Mouse (Mus musculus): ENCODE measurements around the gene Stx11. TPM values are rescaled to one million over a fixed set of nuclear protein-coding genes. Genes with fewer than 3 reads are reported as not detected.

Gene Stx11
- 1.3 and 2.4 TPM in 2 replicates for total RNA-seq (2014; rRNA removed)
- 0.91 and 1.4 TPM in 2 replicates for polyA plus RNA-seq (2015; fragmentation: Nextera tagmentation; extraction: Ambion mirVana)

- Histone ChIP-seq H3K27ac (no peak within 1 kb of the TSS), H3K4me3 (ENCODE audit: low read length) (peak within 1 kb of the TSS; percentile 85), H3K4me2 (ENCODE audit: low read depth, low read length) (peak within 1 kb of the TSS; percentile 98), H3K9me3 (ENCODE audit: low read length) (no peaks in the 10 kb centered on the region), H3K27me3 (ENCODE audit: insufficient read depth, low read length) (no peaks in the 10 kb centered on the region), H3K36me3 (ENCODE audit: insufficient read depth, low read length) (no peaks in the 10 kb centered on the region), H3K4me1 (ENCODE audit: insufficient read depth, low read length) (0 out of 2 replicates have a peak, but pooled peaks cover 3% of the 10 kb centered on the region), H3K9ac (replicated peaks; ENCODE audit: low read length) (peak within 1 kb of the TSS; percentile 56)
- DNase-seq (ENCODE audit: low spot score) (peak; percentile 39), ATAC-seq (peak; percentile 84)
- TF ChIP-seq CTCF (IDR thresholded peaks at IDR 0.05; ENCODE audit: low read depth), result no peak
- 3% methylated on average over 54 of the region's 56 CpGs for WGBS
Observed at GRCm38 (mm10) chr10:12964151-12965075, at the start of gene Stx11. Gene Stx11 (minus strand): TSS chr10:12964298.

- DNase-seq (ENCODE audit: low spot score), result no peak
- ATAC-seq, result peak; percentile 19; the same call in 1 of the 2 replicates
- no peaks in the 10 kb centered on the region for H3K9me3 ChIP-seq (ENCODE audit: low read length)
- H3K36me3 ChIP-seq (ENCODE audit: insufficient read depth, low read length), result no peaks in the 10 kb centered on the region
- H3K27ac ChIP-seq, result peak overlapping the region; percentile 74; the same call in 1 of the 2 replicates
- H3K4me3 ChIP-seq (ENCODE audit: low read length), result peak overlapping the region; percentile 90
- TF ChIP-seq CTCF (IDR thresholded peaks at IDR 0.05; ENCODE audit: low read depth), result no peak; the same call in 1 of the 2 replicates
- peak overlapping the region; percentile 91 for H3K4me2 ChIP-seq (ENCODE audit: low read depth, low read length)
- H3K4me1 ChIP-seq (ENCODE audit: insufficient read depth, low read length), result peaks cover 8% of the 10 kb centered on the region; the same call in 1 of the 2 replicates
- WGBS, result under 1% methylated on average over 29 of the region's 29 CpGs
- peak overlapping the region; percentile 70 for H3K9ac ChIP-seq (replicated peaks; ENCODE audit: low read length)
- no peaks in the 10 kb centered on the region for H3K27me3 ChIP-seq (ENCODE audit: insufficient read depth, low read length)
Observed at GRCm38 (mm10) chr10:13008737-13009121, 44.6 kb upstream of the Stx11 start.

- 3% methylated on average over 52 of the region's 52 CpGs for WGBS
- Histone ChIP-seq H3K4me1 (ENCODE audit: insufficient read depth, low read length) (peaks cover 8% of the 10 kb centered on the region; the same call in 1 of the 2 replicates), H3K9me3 (ENCODE audit: low read length) (no peaks in the 10 kb centered on the region), H3K36me3 (ENCODE audit: insufficient read depth, low read length) (no peaks in the 10 kb centered on the region), H3K4me2 (ENCODE audit: low read depth, low read length) (peak overlapping the region; percentile 91), H3K4me3 (ENCODE audit: low read length) (peak overlapping the region; percentile 90), H3K9ac (replicated peaks; ENCODE audit: low read length) (peak overlapping the region; percentile 70), H3K27me3 (ENCODE audit: insufficient read depth, low read length) (no peaks in the 10 kb centered on the region), H3K27ac (peak overlapping the region; percentile 74; the same call in 1 of the 2 replicates)
- peak; percentile 98 for DNase-seq (ENCODE audit: low spot score)
- peak; percentile 100 for ATAC-seq
- peak; percentile 13; the same call in 1 of the 2 replicates for TF ChIP-seq CTCF (IDR thresholded peaks at IDR 0.05; ENCODE audit: low read depth)
Observed at GRCm38 (mm10) chr10:13007876-13008736, 44.0 kb upstream of the Stx11 start.

GRCm38 (mm10) chr10:13005043-13005442, 40.9 kb upstream of the Stx11 start, which contains the start of gene Sf3b5:
Gene Sf3b5 (plus strand): TSS chr10:13005343.
- TF ChIP-seq CTCF (IDR thresholded peaks at IDR 0.05; ENCODE audit: low read depth), result no peak
- H3K36me3 ChIP-seq (ENCODE audit: insufficient read depth, low read length), result no peaks in the 10 kb centered on the region
- 91% methylated on average over 3 of the region's 3 CpGs for WGBS
- no peaks in the 10 kb centered on the region for H3K27me3 ChIP-seq (ENCODE audit: insufficient read depth, low read length)
- no peak within 1 kb of the TSS for H3K27ac ChIP-seq
- no peak within 1 kb of the TSS for H3K9ac ChIP-seq (replicated peaks; ENCODE audit: low read length)
- no peak for ATAC-seq
- H3K9me3 ChIP-seq (ENCODE audit: low read length), result no peaks in the 10 kb centered on the region
- peaks cover 8% of the 10 kb centered on the region; the same call in 1 of the 2 replicates for H3K4me1 ChIP-seq (ENCODE audit: insufficient read depth, low read length)
- no peak for DNase-seq (ENCODE audit: low spot score)
- no peak within 1 kb of the TSS for H3K4me2 ChIP-seq (ENCODE audit: low read depth, low read length)
- H3K4me3 ChIP-seq (ENCODE audit: low read length), result no peak within 1 kb of the TSS

GRCm38 (mm10) chr10:12996736-12997477, 32.8 kb upstream of the Stx11 start:
- Histone ChIP-seq H3K36me3 (ENCODE audit: insufficient read depth, low read length) (no peaks in the 10 kb centered on the region), H3K9me3 (ENCODE audit: low read length) (no peaks in the 10 kb centered on the region), H3K27ac (no peak overlapping the region), H3K4me2 (ENCODE audit: low read depth, low read length) (0 out of 2 replicates have a peak overlapping the region, but pooled peaks have one; percentile 16), H3K4me1 (ENCODE audit: insufficient read depth, low read length) (no peaks in the 10 kb centered on the region), H3K4me3 (ENCODE audit: low read length) (no peak overlapping the region), H3K9ac (replicated peaks; ENCODE audit: low read length) (no peak overlapping the region), H3K27me3 (ENCODE audit: insufficient read depth, low read length) (no peaks in the 10 kb centered on the region)
- DNase-seq (ENCODE audit: low spot score), result peak; percentile 89
- ATAC-seq, result peak; percentile 83
- WGBS, result 49% methylated on average over 17 of the region's 17 CpGs
- TF ChIP-seq CTCF (IDR thresholded peaks at IDR 0.05; ENCODE audit: low read depth), result peak; percentile 82

Data from hindbrain, postnatal 0 days (tissue).